Mouse (Mus musculus): ENCODE measurements around the gene Atp8a2.
A peak's percentile ranks its signal among the peaks of the same experiment; 100 is the strongest.
"Not testable (repeated sequence)": the region's sequence is repeated elsewhere in the genome, so short reads cannot be mapped to it uniquely, and the experiment has no call there.

The Atp8a2 gene

GRCm38 (mm10) chr14:59633295-59633898, 563.6 kb downstream of the Atp8a2 start:
- DNase-seq = no peak

- DNase-seq = no peak
These were observed 564.9 kb downstream of the Atp8a2 start for GRCm38 (mm10) chr14:59632067-59632466.

GRCm38 (mm10) chr14:59630096-59630495, 566.9 kb downstream of the Atp8a2 start:
- no peak for DNase-seq

GRCm38 (mm10) chr14:59629308-59629707, 567.7 kb downstream of the Atp8a2 start:
- no peak for DNase-seq

- DNase-seq = no peak
These were observed 569.2 kb downstream of the Atp8a2 start for GRCm38 (mm10) chr14:59627823-59628222.

GRCm38 (mm10) chr14:59627142-59627680, 569.8 kb downstream of the Atp8a2 start:
- DNase-seq = no peak

- DNase-seq = no peak
These were observed 570.3 kb downstream of the Atp8a2 start for GRCm38 (mm10) chr14:59626711-59627110.

- DNase-seq = peak; percentile 27 to 35
These were observed 571.1 kb downstream of the Atp8a2 start for GRCm38 (mm10) chr14:59625806-59626364.

GRCm38 (mm10) chr14:59625158-59625805, 571.7 kb downstream of the Atp8a2 start, which contains the start of gene Shisa2:
TSS of gene Shisa2 (plus strand) at chr14:59625308.
- DNase-seq = peak; percentile 43 to 50

- no peak for DNase-seq
These were observed 572.6 kb downstream of the Atp8a2 start for GRCm38 (mm10) chr14:59624326-59624885.

GRCm38 (mm10) chr14:59616802-59617201, 580.2 kb downstream of the Atp8a2 start:
- no peak for DNase-seq

- DNase-seq = not testable (repeated sequence)
These were observed 582.8 kb downstream of the Atp8a2 start for GRCm38 (mm10) chr14:59614149-59614548.

- peak; percentile 58 to 82 for DNase-seq
These were observed 583.9 kb downstream of the Atp8a2 start for GRCm38 (mm10) chr14:59612920-59613625.

GRCm38 (mm10) chr14:59607021-59607420, 590.0 kb downstream of the Atp8a2 start:
- DNase-seq = no peak

GRCm38 (mm10) chr14:59605671-59606353, 591.2 kb downstream of the Atp8a2 start:
- peak; percentile 65 to 83 for DNase-seq

- DNase-seq = peak in 1 of 2 experiments; percentile 37
These were observed 592.9 kb downstream of the Atp8a2 start for GRCm38 (mm10) chr14:59604002-59604645.

- DNase-seq = no peak
These were observed 598.7 kb downstream of the Atp8a2 start for GRCm38 (mm10) chr14:59598260-59598627.

- DNase-seq = peak; percentile 98 to 100
These were observed 599.4 kb downstream of the Atp8a2 start, which contains the start of gene Cdadc1 for GRCm38 (mm10) chr14:59597398-59598259. TSS of gene Cdadc1 (minus strand) at chr14:59597959.

- DNase-seq = no peak
These were observed 602.0 kb downstream of the Atp8a2 start for GRCm38 (mm10) chr14:59594988-59595387.

GRCm38 (mm10) chr14:59592593-59592992, 604.4 kb downstream of the Atp8a2 start:
- no peak for DNase-seq

GRCm38 (mm10) chr14:59591901-59592300, 605.1 kb downstream of the Atp8a2 start:
- DNase-seq = no peak
